Mouse (Mus musculus) hindbrain, embryonic 11.5 days (tissue): ENCODE data around the gene Psip1. TPM values are rescaled to one million over a fixed set of nuclear protein-coding genes. Genes with fewer than 3 reads are reported as not detected.

Experiments used
- ATAC-seq: fragments of 200-750 bp; cut with Nextera tagmentation; 2 replicates; pipeline ENCODE4 v1.8.0; 2017; ENCODE audit warnings: mild to moderate bottlenecking, moderate TSS enrichment, moderate library complexity; ENCODE audit not compliant: low FRiP score
- DNase-seq: peaks from one replicate; pipeline ENCODE4 v3.0.0-alpha.2; 2015; ENCODE audit warnings: low spot score
- H3K27ac ChIP-seq: fragments of 300-500 bp; sonication (generic); 2 replicates; pipeline ENCODE4 v1.5.1; 2014; ENCODE audit warnings: mild to moderate bottlenecking, low read depth, low read length
- H3K27me3 ChIP-seq: fragments of 300-500 bp; sonication (generic); 2 replicates; pipeline ENCODE4 v1.6.1; 2014; ENCODE audit warnings: mild to moderate bottlenecking, low read length, moderate library complexity, mixed read lengths; ENCODE audit not compliant: control insufficient read depth, insufficient read depth
- H3K36me3 ChIP-seq: fragments of 300-500 bp; sonication (generic); 2 replicates; pipeline ENCODE4 v1.6.1; 2014; ENCODE audit warnings: mild to moderate bottlenecking, low read length, moderate library complexity, mixed read lengths; ENCODE audit not compliant: control insufficient read depth, insufficient read depth
- H3K4me1 ChIP-seq: fragments of 300-500 bp; sonication (generic); replicated peaks from 2 replicates; pipeline ENCODE4 v1.6.1; 2014; ENCODE audit warnings: low read length, mixed read lengths; ENCODE audit not compliant: control insufficient read depth, insufficient read depth
- H3K4me2 ChIP-seq: fragments of 300-500 bp; sonication (generic); replicated peaks from 2 replicates; pipeline ENCODE4 v1.6.1; 2014; ENCODE audit warnings: mild to moderate bottlenecking, low read depth, low read length
- H3K4me3 ChIP-seq: fragments of 300-500 bp; sonication (generic); 2 replicates; pipeline ENCODE4 v1.5.1; 2014; ENCODE audit warnings: low read depth, low read length
- H3K9ac ChIP-seq: fragments of 300-500 bp; sonication (generic); 2 replicates; pipeline ENCODE4 v1.6.1; 2014; ENCODE audit warnings: low read depth, low read length
- H3K9me3 ChIP-seq: fragments of 300-500 bp; sonication (generic); 2 replicates; pipeline ENCODE4 v1.6.1; 2016; ENCODE audit warnings: low read length; ENCODE audit not compliant: control insufficient read depth
- WGBS: fragments of 180-500 bp; shearing (Covaris S2); extraction: QIAGEN DNeasy Blood & Tissue Kit; methylation state at CpG from one replicate; pipeline ENCODE4 v1.1.7; 2014; 5-methylcytosine and 5-hydroxymethylcytosine counted together
- polyA plus RNA-seq: library from polyadenylated mRNA; unstranded; fragments of >200 nt; fragmentation: Nextera tagmentation; extraction: Ambion mirVana; gene quantifications from 2 replicates; pipeline ENCODE4 v1.2.1, GENCODE M21; 2014

Gene Psip1
- polyA plus RNA-seq, 1 experiment from 2014 or later = 400 TPM

- 22% methylated on average over 5 of the region's 5 CpGs for WGBS
- no peak overlapping the region for H3K27ac ChIP-seq
- no peaks in the 10 kb centered on the region for H3K27me3 ChIP-seq
- H3K36me3 ChIP-seq = no peaks in the 10 kb centered on the region
- no peaks in the 10 kb centered on the region; the same call in 1 of the 2 replicates for H3K4me1 ChIP-seq
- no peak overlapping the region for H3K4me3 ChIP-seq
- no peak overlapping the region for H3K9ac ChIP-seq
- H3K9me3 ChIP-seq = no peaks in the 10 kb centered on the region
- ATAC-seq (no peak), DNase-seq (no peak)
- no peak overlapping the region for H3K4me2 ChIP-seq
These were observed 2.9 kb upstream of the Psip1 start for GRCm38 (mm10) chr4:83489121-83489520.

DNA sequence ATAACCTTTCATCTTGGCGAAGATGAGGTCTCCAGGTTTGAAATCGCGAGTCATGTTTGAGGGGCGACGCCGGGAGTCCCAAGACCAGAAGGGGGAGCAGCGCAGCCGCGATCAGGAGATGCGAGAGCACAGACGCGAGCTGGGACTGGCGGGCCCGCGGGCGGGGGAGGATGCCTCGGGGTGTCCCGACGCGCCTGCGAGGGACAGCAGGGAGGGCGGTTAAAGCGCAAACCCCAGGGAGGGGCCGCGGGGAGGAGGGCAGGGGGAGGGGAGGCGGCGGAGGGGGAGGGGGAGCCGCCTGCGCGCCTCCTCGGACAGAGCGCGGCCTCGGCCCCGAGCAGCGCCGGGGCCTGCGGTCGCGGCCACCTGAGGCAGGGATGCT, 533 bp downstream of the Psip1 start:
- Histone ChIP-seq H3K27me3 (no peaks in the 10 kb centered on the region), H3K9ac (peak overlapping the region; percentile 96), H3K4me1 (no peaks in the 10 kb centered on the region; the same call in 1 of the 2 replicates), H3K36me3 (0 out of 2 replicates have a peak, but pooled peaks cover 7% of the 10 kb centered on the region), H3K4me2 (peak overlapping the region; percentile 62), H3K4me3 (peak overlapping the region; percentile 93), H3K27ac (peak overlapping the region; percentile 99), H3K9me3 (no peaks in the 10 kb centered on the region)
- ATAC-seq (peak; percentile 88), DNase-seq (peak; percentile 91)
- WGBS = 1% methylated on average over 18 of the region's 40 CpGs

- no peaks in the 10 kb centered on the region for H3K27me3 ChIP-seq
- H3K9ac ChIP-seq = peak overlapping the region; percentile 96
- WGBS = 26% methylated on average over 12 of the region's 12 CpGs
- 0 out of 2 replicates have a peak, but pooled peaks cover 7% of the 10 kb centered on the region for H3K36me3 ChIP-seq
- no peak overlapping the region for H3K27ac ChIP-seq
- H3K4me1 ChIP-seq = no peaks in the 10 kb centered on the region; the same call in 1 of the 2 replicates
- H3K4me3 ChIP-seq = peak overlapping the region; percentile 93
- DNase-seq (no peak), ATAC-seq (no peak)
- peak overlapping the region; percentile 62 for H3K4me2 ChIP-seq
- no peaks in the 10 kb centered on the region for H3K9me3 ChIP-seq
These were observed 1.0 kb downstream of the Psip1 start for GRCm38 (mm10) chr4:83485250-83485649.

- peaks cover 24% of the 10 kb centered on the region for H3K36me3 ChIP-seq
- H3K27ac ChIP-seq = no peak overlapping the region
- ATAC-seq (0 out of 2 replicates have a peak, but pooled peaks have one; percentile 45), DNase-seq (no peak)
- H3K27me3 ChIP-seq = no peaks in the 10 kb centered on the region
- no peak overlapping the region for H3K4me2 ChIP-seq
- 72% methylated on average over 3 of the region's 3 CpGs for WGBS
- H3K9ac ChIP-seq = no peak overlapping the region
- no peak overlapping the region for H3K4me3 ChIP-seq
- no peaks in the 10 kb centered on the region for H3K9me3 ChIP-seq
- no peaks in the 10 kb centered on the region for H3K4me1 ChIP-seq
These were observed 18.1 kb downstream of the Psip1 start for GRCm38 (mm10) chr4:83468208-83468607.

GRCm38 (mm10) chr4:83467615-83468014, 18.6 kb downstream of the Psip1 start:
- no peaks in the 10 kb centered on the region for H3K4me1 ChIP-seq
- H3K9me3 ChIP-seq = no peaks in the 10 kb centered on the region
- H3K36me3 ChIP-seq = peaks cover 22% of the 10 kb centered on the region
- DNase-seq (no peak), ATAC-seq (no peak)
- no peak overlapping the region for H3K4me2 ChIP-seq
- no peak overlapping the region for H3K4me3 ChIP-seq
- H3K27me3 ChIP-seq = no peaks in the 10 kb centered on the region
- WGBS = 95% methylated on average over 7 of the region's 7 CpGs
- no peak overlapping the region for H3K9ac ChIP-seq
- H3K27ac ChIP-seq = no peak overlapping the region

GRCm38 (mm10) chr4:83464827-83465226, 21.4 kb downstream of the Psip1 start:
- Histone ChIP-seq H3K4me3 (no peak overlapping the region), H3K36me3 (peaks cover 8% of the 10 kb centered on the region; the same call in 1 of the 2 replicates), H3K27ac (no peak overlapping the region), H3K4me1 (no peaks in the 10 kb centered on the region), H3K9me3 (no peaks in the 10 kb centered on the region), H3K9ac (no peak overlapping the region), H3K4me2 (no peak overlapping the region), H3K27me3 (no peaks in the 10 kb centered on the region)
- 95% methylated on average over 7 of the region's 7 CpGs for WGBS
- no peak for ATAC-seq
- no peak for DNase-seq

- H3K9me3 ChIP-seq = no peaks in the 10 kb centered on the region
- WGBS = 93% methylated on average over 5 of the region's 5 CpGs
- no peaks in the 10 kb centered on the region for H3K27me3 ChIP-seq
- H3K4me1 ChIP-seq = no peaks in the 10 kb centered on the region
- no peak overlapping the region for H3K4me3 ChIP-seq
- ATAC-seq = no peak
- H3K4me2 ChIP-seq = no peak overlapping the region
- H3K36me3 ChIP-seq = peaks cover 15% of the 10 kb centered on the region
- no peak overlapping the region for H3K9ac ChIP-seq
- H3K27ac ChIP-seq = no peak overlapping the region
- DNase-seq = no peak
These were observed 26.2 kb downstream of the Psip1 start for GRCm38 (mm10) chr4:83460106-83460505.

DNA sequence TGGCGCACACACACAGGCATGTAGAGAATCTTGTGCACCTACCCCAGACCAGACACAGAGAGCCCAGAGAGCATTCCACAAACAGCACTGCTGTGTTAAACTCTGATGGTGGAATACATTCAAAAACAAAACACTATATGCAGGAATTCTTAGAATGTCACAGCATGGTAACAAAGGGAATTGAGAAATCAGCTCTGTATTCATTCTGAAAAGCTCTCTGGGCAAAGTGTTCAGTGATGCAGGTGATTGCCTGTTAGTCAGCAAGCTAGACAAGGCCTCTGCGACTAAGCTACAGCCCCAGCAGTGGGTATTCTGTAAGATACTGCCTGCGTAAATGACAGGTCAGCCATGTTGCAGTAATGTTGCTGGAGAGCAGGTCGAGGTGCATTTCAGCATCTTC, 35.5 kb downstream of the Psip1 start:
- DNase-seq (no peak), ATAC-seq (no peak)
- Histone ChIP-seq H3K4me1 (no peaks in the 10 kb centered on the region), H3K27ac (no peak overlapping the region), H3K9me3 (no peaks in the 10 kb centered on the region), H3K36me3 (peaks cover 17% of the 10 kb centered on the region), H3K27me3 (no peaks in the 10 kb centered on the region), H3K4me3 (no peak overlapping the region), H3K9ac (no peak overlapping the region), H3K4me2 (no peak overlapping the region)
- 92% methylated on average over 4 of the region's 4 CpGs for WGBS

DNA sequence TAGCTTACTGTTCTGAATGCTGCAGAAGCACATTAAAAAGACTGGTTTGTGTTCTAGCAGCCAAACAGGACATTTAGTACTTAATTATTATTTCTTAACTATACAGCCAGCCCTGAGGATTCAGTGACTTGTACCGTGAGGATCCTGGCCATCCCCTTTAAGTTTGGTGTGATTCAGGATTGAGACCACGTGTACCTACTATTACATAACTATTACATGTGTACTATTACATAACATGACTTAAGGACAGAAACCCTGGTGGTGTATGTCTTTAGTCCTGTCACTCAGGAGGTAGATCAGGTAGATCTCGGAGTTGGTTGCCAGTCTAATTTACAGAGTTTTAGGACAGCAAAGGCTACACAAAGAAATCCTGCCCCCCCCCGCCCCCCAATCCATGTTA, 45.2 kb downstream of the Psip1 start:
- DNase-seq (no peak), ATAC-seq (no peak)
- 94% methylated on average over 4 of the region's 4 CpGs for WGBS
- H3K4me2 ChIP-seq = no peak overlapping the region
- H3K4me1 ChIP-seq = no peaks in the 10 kb centered on the region
- H3K27me3 ChIP-seq = no peaks in the 10 kb centered on the region
- no peak overlapping the region for H3K9ac ChIP-seq
- no peaks in the 10 kb centered on the region for H3K9me3 ChIP-seq
- H3K36me3 ChIP-seq = peaks cover 8% of the 10 kb centered on the region
- H3K4me3 ChIP-seq = no peak overlapping the region
- no peak overlapping the region for H3K27ac ChIP-seq
